Mouse (Mus musculus) heart, adult 2 months (tissue): ENCODE measurements at regions not wholly inside any gene's neighbourhood (a gene's known extent, or its start where the extent isn't known, plus 50 kb on each side); places are given as distances from the start of the nearest gene placed in this dataset.

Experiments used
- CTCF ChIP-seq: fragments of 200-600 bp; IDR thresholded peaks from 2 replicates; pipeline ENCODE4 v1.8.1; 2022; ENCODE audit warnings: antibody characterized with exemption, mild to moderate bottlenecking, moderate library complexity
- POLR2A ChIP-seq: fragments of 200-500 bp; IDR thresholded peaks from 2 replicates; pipeline ENCODE4 v1.6.1; 2011; ENCODE audit warnings: mild to moderate bottlenecking, low read depth, low read length, control low read depth; ENCODE audit not compliant: insufficient read depth

DNA sequence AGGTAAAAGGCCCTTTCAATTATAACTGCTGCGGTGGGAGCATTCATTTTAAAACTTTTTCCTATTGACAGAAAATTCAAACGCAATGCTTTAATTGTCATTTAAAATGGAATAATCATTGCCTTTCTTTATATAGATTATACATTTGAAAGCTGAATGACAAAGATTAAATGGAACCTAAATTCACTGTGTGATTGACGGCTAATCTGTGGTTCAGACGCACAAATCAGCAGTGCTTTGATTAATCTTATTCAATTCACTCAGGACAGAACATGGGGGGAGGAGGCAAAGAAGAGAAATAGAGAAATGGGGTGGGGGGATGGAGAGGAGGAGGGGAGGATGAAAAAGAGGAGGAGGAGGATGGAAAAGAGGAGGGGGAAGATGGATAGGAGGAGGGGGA, 294.5 kb upstream of the Tram1l1 start:
- no peak for TF ChIP-seq CTCF
- no peak for TF ChIP-seq POLR2A
